Mouse (Mus musculus) ES-E14 (cell line): ENCODE data around the gene Ldha. TPM values are rescaled to one million over a fixed set of nuclear protein-coding genes. Genes with fewer than 3 reads are reported as not detected.
"Not testable (repeated sequence)": the region's sequence is repeated elsewhere in the genome, so short reads cannot be mapped to it uniquely, and the experiment has no call there.

ENCODE experiments used
- DNase-seq: peaks from one replicate; pipeline ENCODE4 v3.0.0-alpha.2; 2013; ENCODE audit warnings: low read depth, low spot score
- H3K27ac ChIP-seq: 2 replicates; pipeline ENCODE4 v1.5.1; 2012; ENCODE audit warnings: low read depth, mild to moderate bottlenecking, low read length, moderate library complexity, mixed read lengths; ENCODE audit not compliant: poor library complexity, insufficient read depth, severe bottlenecking
- H3K36me3 ChIP-seq: 2 replicates; pipeline ENCODE4 v1.6.1; 2012; ENCODE audit warnings: mild to moderate bottlenecking, low read length, moderate library complexity, mixed read lengths; ENCODE audit not compliant: control insufficient read depth, poor library complexity, insufficient read depth, severe bottlenecking
- H3K4me1 ChIP-seq, 2 experiments: fragments of 150-350 bp in 1 of 2; sonication (generic) in 1 of 2; 2 replicates each; pipeline ENCODE4 v1.6.1; 2012; ENCODE audit warnings: low read length in 2 of 2, mild to moderate bottlenecking in 1 of 2, mixed read lengths in 1 of 2; ENCODE audit not compliant: control insufficient read depth in 2 of 2, insufficient read depth in 2 of 2, poor library complexity in 1 of 2
- H3K4me3 ChIP-seq, 2 experiments: fragments of 150-350 bp in 1 of 2; sonication (generic) in 1 of 2; 2 replicates each; pipeline ENCODE4 v1.5.1; 2012; ENCODE audit warnings: low read length in 2 of 2, low read depth in 1 of 2, mild to moderate bottlenecking in 1 of 2, mixed read lengths in 1 of 2; ENCODE audit not compliant: insufficient read depth in 1 of 2, poor library complexity in 1 of 2, severe bottlenecking in 1 of 2
- H3K9ac ChIP-seq: 2 replicates; pipeline ENCODE4 v1.6.1; 2012; ENCODE audit warnings: low read depth, mild to moderate bottlenecking, low read length, mixed read lengths; ENCODE audit not compliant: poor library complexity, insufficient read depth, severe bottlenecking
- H3K9me3 ChIP-seq: fragments of 150-350 bp; sonication (generic); 2 replicates; pipeline ENCODE4 v1.6.1; 2012; ENCODE audit warnings: low read depth, mild to moderate bottlenecking, low read length; ENCODE audit not compliant: control insufficient read depth, insufficient read depth
- CHD2 ChIP-seq: IDR thresholded peaks from 2 replicates; pipeline ENCODE4 v1.6.1; 2014; ENCODE audit warnings: mild to moderate bottlenecking, low read depth, low read length, inconsistent platforms
- HCFC1 ChIP-seq: IDR thresholded peaks from 2 replicates; pipeline ENCODE4 v1.6.1; 2012; ENCODE audit warnings: low read length, inconsistent platforms, borderline replicate concordance; ENCODE audit not compliant: insufficient read depth
- MAFK ChIP-seq: IDR thresholded peaks from 2 replicates; pipeline ENCODE4 v1.6.1; 2014; ENCODE audit warnings: mild to moderate bottlenecking, low read depth, low read length, inconsistent platforms; ENCODE audit not compliant: insufficient read depth
- ZC3H11A ChIP-seq: IDR thresholded peaks from 2 replicates; pipeline ENCODE4 v1.6.1; 2012; ENCODE audit warnings: low read depth, mild to moderate bottlenecking, inconsistent platforms, low read length, borderline replicate concordance
- ZNF384 ChIP-seq: IDR thresholded peaks from 2 replicates; pipeline ENCODE4 v1.6.1; 2012; ENCODE audit warnings: low read depth, low read length, inconsistent platforms
- in situ Hi-C, 2 experiments: fragments of 600-800 bp; cut with MboI; formaldehyde crosslinking; loops; one replicate each; pipeline ENCODE4 v1.15.1; 2025; ENCODE audit warnings: low sequenced_read_pairs in 2 of 2, inconsistent platforms in 1 of 2; ENCODE audit not compliant: unreplicated experiment in 2 of 2
- total RNA-seq: library from RNA; depleted of rRNA; stranded (reverse); fragments of 300-350 nt; gene quantifications from 2 replicates; pipeline ENCODE4 v1.2.3, GENCODE M21; 2012

Gene Ldha
- total RNA-seq, 1 experiment: 621 TPM

DNA sequence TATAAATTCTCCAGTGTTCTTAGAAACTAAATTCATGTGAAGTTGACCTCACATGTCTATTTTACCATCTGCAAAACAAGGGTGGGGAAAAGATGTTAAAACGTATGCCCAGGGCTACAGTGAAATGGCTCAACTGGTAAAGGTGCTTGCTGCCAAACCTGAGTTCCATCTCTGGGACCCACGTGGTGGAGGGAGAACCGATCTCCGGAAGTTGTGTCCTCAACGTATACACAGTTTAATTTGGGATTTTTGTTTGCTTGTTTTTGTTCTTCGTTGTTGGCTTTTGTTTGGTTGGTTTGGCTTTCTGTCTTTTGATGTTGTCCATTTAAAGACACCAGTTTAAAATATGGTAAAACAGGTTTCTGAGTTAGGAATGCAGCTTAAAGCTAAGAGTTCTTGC is 44.5 kb upstream of the Ldha start:
- Histone ChIP-seq H3K36me3 (no peaks in the 10 kb centered on the region; the same call in 1 of the 2 replicates), H3K9me3 (no peaks in the 10 kb centered on the region), H3K9ac (peak overlapping the region; percentile 87), H3K27ac (peak overlapping the region; percentile 49; the same call in 1 of the 2 replicates), H3K4me3 (peak overlapping the region; percentile 75 to 94), H3K4me1 (peaks cover 0 to 3% of the 10 kb centered on the region in 2 experiments; a peak in 2 of 4 replicates)
- TF ChIP-seq MAFK (no peak), ZNF384 (no peak), CHD2 (no peak), ZC3H11A (no peak), HCFC1 (no peak)
- in situ Hi-C loops: no loop called here
- DNase-seq: no peak

- TF ChIP-seq ZC3H11A (no peak), MAFK (no peak), CHD2 (no peak), ZNF384 (no peak), HCFC1 (no peak)
- Histone ChIP-seq H3K27ac (no peak overlapping the region), H3K9me3 (no peaks in the 10 kb centered on the region), H3K4me3 (no peak overlapping the region), H3K9ac (no peak overlapping the region), H3K36me3 (peaks cover 21% of the 10 kb centered on the region), H3K4me1 (no peaks in the 10 kb centered on the region)
- no peak for DNase-seq
- in situ Hi-C loops: no loop called here
Observed at GRCm38 (mm10) chr7:46810325-46810724, 30.9 kb upstream of the Ldha start.

DNA sequence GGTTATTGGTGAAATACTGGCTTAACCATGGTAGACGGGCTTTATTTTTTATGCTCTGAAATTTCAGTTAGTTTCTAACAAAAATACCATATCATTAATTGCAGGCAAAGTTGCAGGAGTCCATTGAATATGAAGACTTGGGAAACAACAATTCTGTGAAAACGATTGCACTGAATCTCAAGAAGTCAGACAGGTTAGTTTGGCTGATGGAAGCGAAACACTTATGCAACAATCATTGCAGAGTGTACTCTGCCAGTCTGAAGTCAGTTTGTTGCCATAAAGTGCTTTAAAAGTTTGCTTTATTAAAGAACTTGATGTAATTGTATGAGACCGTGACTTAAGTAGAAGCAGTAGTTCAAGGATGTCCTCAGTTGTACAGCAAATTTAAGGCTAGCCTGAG is 27.3 kb upstream of the Ldha start:
- Histone ChIP-seq H3K9ac (no peak overlapping the region), H3K4me1 (no peaks in the 10 kb centered on the region), H3K27ac (no peak overlapping the region), H3K9me3 (no peaks in the 10 kb centered on the region), H3K36me3 (peaks cover 28% of the 10 kb centered on the region), H3K4me3 (no peak overlapping the region)
- TF ChIP-seq CHD2 (no peak), HCFC1 (no peak), MAFK (no peak), ZNF384 (no peak), ZC3H11A (no peak)
- in situ Hi-C loops: no loop called here
- DNase-seq: no peak

DNA sequence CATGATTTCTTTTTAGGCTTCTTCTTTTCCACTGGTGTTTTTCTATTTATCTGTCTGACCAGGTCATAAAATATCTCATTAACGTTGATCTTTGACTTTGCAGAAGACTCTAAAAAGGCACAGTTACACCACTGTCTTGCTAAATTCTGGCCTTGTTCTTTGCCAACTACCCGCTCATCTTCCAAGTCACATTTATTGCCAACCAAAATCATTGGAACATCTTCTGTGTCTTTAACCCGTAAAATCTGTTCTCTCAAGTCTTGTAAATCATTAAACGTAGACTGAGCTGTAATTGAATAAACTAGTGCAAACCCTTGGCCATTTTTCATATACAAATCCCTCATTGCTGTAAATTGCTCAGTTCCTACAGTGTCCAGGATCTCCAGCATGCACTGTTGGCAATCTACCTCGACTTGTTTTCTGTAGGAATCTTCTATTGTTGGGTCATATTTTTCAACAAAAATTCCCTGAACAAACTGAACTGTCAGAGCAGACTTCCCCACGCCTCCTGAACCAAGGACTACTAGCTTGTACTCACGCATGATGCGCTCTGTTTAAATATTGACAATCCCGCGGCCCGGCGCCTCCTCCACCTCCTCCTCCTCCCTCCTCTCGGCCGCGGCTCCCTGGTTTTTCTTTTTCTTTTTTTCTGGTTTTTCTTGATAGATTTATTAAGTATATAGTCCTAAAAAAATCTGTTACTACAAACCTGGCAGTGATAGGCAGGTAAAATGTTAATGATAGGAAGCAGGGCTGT is 20.2 kb upstream of the Ldha start:
- in situ Hi-C loops, H3K4me3 ChIP-seq, H3K27ac ChIP-seq, DNase-seq, H3K4me1 ChIP-seq, H3K9ac ChIP-seq, H3K9me3 ChIP-seq: not testable (repeated sequence)
- H3K36me3 ChIP-seq: peaks cover 31% of the 10 kb centered on the region

DNA sequence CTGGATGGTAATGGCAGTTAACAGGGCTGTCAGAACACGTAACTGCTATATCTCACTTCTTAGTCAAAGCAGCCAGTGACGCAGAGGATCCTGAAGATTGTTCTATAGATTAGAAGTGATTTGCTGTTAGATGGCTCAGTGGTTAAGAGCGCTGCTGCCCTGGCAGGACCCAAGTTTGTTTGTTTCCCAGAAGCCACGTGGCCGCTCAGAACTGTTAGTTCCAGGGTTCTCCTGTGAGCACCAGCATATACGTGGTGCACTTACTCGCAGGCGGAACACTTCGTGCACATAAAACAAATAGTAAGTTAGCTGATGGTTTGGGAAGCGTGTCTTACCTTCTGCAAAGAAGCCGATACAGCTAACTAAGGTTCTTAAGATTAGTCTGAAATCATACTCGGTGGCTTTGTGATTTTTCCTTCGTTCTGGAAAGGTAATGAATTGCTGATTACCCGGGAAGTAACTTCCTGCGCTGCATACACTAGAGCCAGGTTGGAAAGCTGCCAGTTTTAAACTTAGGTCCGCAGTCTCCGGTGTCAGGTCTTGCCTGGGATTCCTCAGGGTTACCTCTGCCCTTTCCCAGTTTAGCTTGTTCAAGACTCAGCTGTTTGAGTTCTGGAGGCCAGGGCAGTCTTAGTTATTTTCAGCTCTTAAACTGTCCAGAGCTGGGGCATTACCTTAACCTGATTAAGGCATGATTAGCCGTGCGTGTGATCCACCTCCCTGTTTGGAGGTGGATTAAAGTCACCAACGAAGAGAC is 14.1 kb upstream of the Ldha start:
- in situ Hi-C loops: no loop called here
- no peak for DNase-seq
- TF ChIP-seq MAFK (no peak), CHD2 (no peak), ZNF384 (0 out of 2 replicates have a peak, but pooled peaks have one; percentile 10), ZC3H11A (no peak), HCFC1 (no peak)
- Histone ChIP-seq H3K27ac (no peak overlapping the region), H3K9ac (no peak overlapping the region), H3K4me3 (no peak overlapping the region), H3K9me3 (no peaks in the 10 kb centered on the region), H3K36me3 (peaks cover 14% of the 10 kb centered on the region), H3K4me1 (peaks cover 2% of the 10 kb centered on the region in 2 experiments; a peak in 2 of 4 replicates)
